Mouse (Mus musculus) 416B (cell line): ENCODE results near the gene Olfr1056.
"Not testable (repeated sequence)": the region's sequence is repeated elsewhere in the genome, so short reads cannot be mapped to it uniquely, and the experiment has no call there.

Source experiments
- DNase-seq: peaks from one replicate; pipeline ENCODE4 v3.0.0; 2011; ENCODE audit warnings: low read depth

The Olfr1056 gene

GRCm38 (mm10) chr2:86362369-86362768 lies at the start of gene Olfr1056:
Olfr1056 (minus strand) TSS chr2:86362469.
- no peak for DNase-seq

GRCm38 (mm10) chr2:86395114-86395513 lies 32.8 kb upstream of the Olfr1056 start:
- no peak for DNase-seq

- DNase-seq: not testable (repeated sequence)
Measured at GRCm38 (mm10) chr2:86388461-86388860, 26.2 kb upstream of the Olfr1056 start, which contains the start of gene Olfr1058. Olfr1058 (minus strand) TSS chr2:86388561.

GRCm38 (mm10) chr2:86378293-86378692 lies 16.0 kb upstream of the Olfr1056 start, which contains the start of gene Olfr1057:
Olfr1057 (minus strand) TSS chr2:86378393.
- DNase-seq: no peak

- not testable (repeated sequence) for DNase-seq
Measured at GRCm38 (mm10) chr2:86366342-86366741, 4.1 kb upstream of the Olfr1056 start.

- DNase-seq: not testable (repeated sequence)
Measured at GRCm38 (mm10) chr2:86351751-86352150, 10.5 kb downstream of the Olfr1056 start.

- DNase-seq: no peak
Measured at GRCm38 (mm10) chr2:86350184-86350583, 12.1 kb downstream of the Olfr1056 start, which contains the start of gene Olfr1055. Olfr1055 (minus strand) TSS chr2:86350284.

GRCm38 (mm10) chr2:86335333-86335732 lies 26.9 kb downstream of the Olfr1056 start, which contains the start of gene Olfr1054:
Olfr1054 (minus strand) TSS chr2:86335433.
- DNase-seq: no peak

GRCm38 (mm10) chr2:86315184-86315583 lies 47.1 kb downstream of the Olfr1056 start, which contains the start of gene Olfr1053:
Olfr1053 (minus strand) TSS chr2:86315284.
- no peak for DNase-seq
